Mouse (Mus musculus): ENCODE data around the gene Dop1b.

DNA sequence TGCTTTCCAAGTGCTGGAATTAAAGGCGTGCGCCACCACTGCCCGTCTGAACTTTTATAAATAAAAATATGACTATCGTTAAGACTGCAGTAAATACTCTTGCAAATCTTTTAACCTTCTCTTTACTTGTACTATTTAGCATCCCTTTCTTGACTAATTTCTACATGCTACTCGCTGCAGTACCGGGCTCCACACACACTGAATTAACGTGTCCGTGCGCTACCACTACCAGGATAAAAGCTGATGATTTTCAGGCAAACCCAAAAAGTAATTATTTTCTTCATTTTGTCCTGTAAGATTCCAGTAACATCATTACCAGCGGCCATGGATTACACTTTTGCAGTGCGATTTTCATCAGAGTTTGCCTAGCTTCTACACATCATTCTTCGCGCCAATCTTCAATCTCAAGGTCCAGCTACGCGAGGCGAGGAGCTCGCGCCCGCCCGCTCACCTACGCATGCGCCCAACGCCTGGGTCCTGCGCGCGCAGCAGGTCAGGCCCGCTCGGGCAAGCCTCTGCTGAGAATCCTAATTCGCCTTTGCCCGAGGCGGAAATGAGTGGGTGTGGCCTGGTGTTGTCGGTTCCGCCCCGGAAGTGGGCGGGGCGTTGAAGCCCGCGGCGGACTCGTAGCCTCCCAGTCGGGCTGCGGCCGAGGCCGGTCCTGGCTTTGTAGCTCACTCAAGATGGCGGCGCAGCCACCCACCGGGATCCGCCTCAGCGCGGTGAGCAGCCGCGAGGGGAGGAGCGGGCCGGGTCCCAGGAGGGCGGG is 120.1 kb downstream of the Dop1b start, which contains the start of gene Morc3:
- TF ChIP-seq CTCF (IDR thresholded peaks at IDR 0.05; ENCODE audit: extremely low read depth, insufficient read depth, low read length) (no peak), POLR2A (IDR thresholded peaks at IDR 0.05; ENCODE audit: extremely low read depth, insufficient read depth, low read length) (peak; percentile 87; the same call in 1 of the 2 replicates)
